Mouse (Mus musculus): ENCODE measurements around the gene Tmem147. TPM values are rescaled to one million over a fixed set of nuclear protein-coding genes. Genes with fewer than 3 reads are reported as not detected.

The Tmem147 gene
- polyA plus RNA-seq, 1 experiment from 2014 or later = 215 TPM

- Histone ChIP-seq H3K9ac (ENCODE audit: low read length) (no peak overlapping the region), H3K27me3 (ENCODE audit: control insufficient read depth, insufficient read depth, low read length) (no peaks in the 10 kb centered on the region), H3K27ac (ENCODE audit: low read length) (no peak overlapping the region), H3K4me3 (replicated peaks; ENCODE audit: low read length) (no peak overlapping the region), H3K36me3 (ENCODE audit: control insufficient read depth, insufficient read depth, low read length) (no peaks in the 10 kb centered on the region), H3K4me2 (ENCODE audit: low read depth, low read length) (no peak overlapping the region), H3K4me1 (ENCODE audit: control insufficient read depth, insufficient read depth, low read length) (no peaks in the 10 kb centered on the region), H3K9me3 (replicated peaks; ENCODE audit: control insufficient read depth, low read length) (no peaks in the 10 kb centered on the region; the same call in 1 of the 2 replicates)
- WGBS = 52% methylated on average over 5 of the region's 5 CpGs
- no peak for ATAC-seq (ENCODE audit: insufficient read depth, low FRiP score)
These were observed 50.9 kb downstream of the Tmem147 start for GRCm38 (mm10) chr7:30678263-30678975.

Other genes with a start within 250 kb of the Tmem147 start
- gene Prodh2, start 235.9 kb downstream of the Tmem147 start, polyA plus RNA-seq (2015; fragmentation: Nextera tagmentation; extraction: Ambion mirVana) = 3.6 and 4.0 TPM in 2 replicates
- gene Arhgap33, start 194.5 kb downstream of the Tmem147 start, polyA plus RNA-seq (2015; fragmentation: Nextera tagmentation; extraction: Ambion mirVana) = 5.6 and 5.7 TPM in 2 replicates
- 69.8 and 72.4 TPM in 2 replicates for gene Hspb6, start 177.4 kb downstream of the Tmem147 start, polyA plus RNA-seq (2015; fragmentation: Nextera tagmentation; extraction: Ambion mirVana)
- gene Proser3, start 177.2 kb downstream of the Tmem147 start, polyA plus RNA-seq (2015; fragmentation: Nextera tagmentation; extraction: Ambion mirVana) = 10.3 and 12.6 TPM in 2 replicates
- 53.8 and 58.5 TPM in 2 replicates for gene Lin37, start 169.7 kb downstream of the Tmem147 start, polyA plus RNA-seq (2015; fragmentation: Nextera tagmentation; extraction: Ambion mirVana)
- 73.4 and 80.7 TPM in 2 replicates for gene U2af1l4, start 166.2 kb downstream of the Tmem147 start, polyA plus RNA-seq (2015; fragmentation: Nextera tagmentation; extraction: Ambion mirVana)
- 12.6 and 14.6 TPM in 2 replicates for gene Gm49396, start 166.2 kb downstream of the Tmem147 start, polyA plus RNA-seq (2015; fragmentation: Nextera tagmentation; extraction: Ambion mirVana)
- gene Psenen, start 165.9 kb downstream of the Tmem147 start, polyA plus RNA-seq (2015; fragmentation: Nextera tagmentation; extraction: Ambion mirVana) = 137 and 156 TPM in 2 replicates
- 3.6 and 4.1 TPM in 2 replicates for gene Igflr1, start 164.1 kb downstream of the Tmem147 start, polyA plus RNA-seq (2015; fragmentation: Nextera tagmentation; extraction: Ambion mirVana)
- gene Kmt2b, start 140.8 kb downstream of the Tmem147 start, polyA plus RNA-seq (2015; fragmentation: Nextera tagmentation; extraction: Ambion mirVana) = 6.5 and 7.9 TPM in 2 replicates
- 1.3 and 1.4 TPM in 2 replicates for gene Zbtb32, start 130.6 kb downstream of the Tmem147 start, polyA plus RNA-seq (2015; fragmentation: Nextera tagmentation; extraction: Ambion mirVana)
- 4.7 and 9.5 TPM in 2 replicates for gene Upk1a, start 116.7 kb downstream of the Tmem147 start, polyA plus RNA-seq (2015; fragmentation: Nextera tagmentation; extraction: Ambion mirVana)
- gene Cox6b1, start 103.4 kb downstream of the Tmem147 start, polyA plus RNA-seq (2015; fragmentation: Nextera tagmentation; extraction: Ambion mirVana) = 1,000 and 1,051 TPM in 2 replicates
- gene Etv2, start 93.7 kb downstream of the Tmem147 start, polyA plus RNA-seq (2015; fragmentation: Nextera tagmentation; extraction: Ambion mirVana) = 0.13 TPM in 1 of 2 replicates, not detected in the other
- gene Rbm42, start 79.2 kb downstream of the Tmem147 start, polyA plus RNA-seq (2015; fragmentation: Nextera tagmentation; extraction: Ambion mirVana) = 78.5 and 83.7 TPM in 2 replicates
- gene Haus5, start 64.5 kb downstream of the Tmem147 start, polyA plus RNA-seq (2015; fragmentation: Nextera tagmentation; extraction: Ambion mirVana) = 36.9 and 41.7 TPM in 2 replicates
- gene Pmis2, start 57.9 kb downstream of the Tmem147 start, polyA plus RNA-seq (2015; fragmentation: Nextera tagmentation; extraction: Ambion mirVana) = not detected in 2 replicates
- 5.5 and 6.2 TPM in 2 replicates for gene 2200002J24Rik, start 30.6 kb downstream of the Tmem147 start, polyA plus RNA-seq (2015; fragmentation: Nextera tagmentation; extraction: Ambion mirVana)
- gene Atp4a, start 17.3 kb downstream of the Tmem147 start, polyA plus RNA-seq (2015; fragmentation: Nextera tagmentation; extraction: Ambion mirVana) = 22.3 and 44.6 TPM in 2 replicates
- gene Gapdhs, start 14.1 kb upstream of the Tmem147 start, polyA plus RNA-seq (2015; fragmentation: Nextera tagmentation; extraction: Ambion mirVana) = 0.28 and 0.40 TPM in 2 replicates
- gene Sbsn, start 21.9 kb upstream of the Tmem147 start, polyA plus RNA-seq (2015; fragmentation: Nextera tagmentation; extraction: Ambion mirVana) = 62.5 and 98.8 TPM in 2 replicates
- 391 and 628 TPM in 2 replicates for gene Dmkn, start 34.2 kb upstream of the Tmem147 start, polyA plus RNA-seq (2015; fragmentation: Nextera tagmentation; extraction: Ambion mirVana)
- 767 and 1,136 TPM in 2 replicates for gene Krtdap, start 58.4 kb upstream of the Tmem147 start, polyA plus RNA-seq (2015; fragmentation: Nextera tagmentation; extraction: Ambion mirVana)
- 8.2 and 11.6 TPM in 2 replicates for gene Ffar2, start 94.2 kb upstream of the Tmem147 start, polyA plus RNA-seq (2015; fragmentation: Nextera tagmentation; extraction: Ambion mirVana)
- gene Ffar3, start 126.6 kb upstream of the Tmem147 start, polyA plus RNA-seq (2015; fragmentation: Nextera tagmentation; extraction: Ambion mirVana) = 0.44 and 0.47 TPM in 2 replicates
- gene Ffar1, start 132.0 kb upstream of the Tmem147 start, polyA plus RNA-seq (2015; fragmentation: Nextera tagmentation; extraction: Ambion mirVana) = 0.17 TPM in 2 replicates
- 0.08 and 0.29 TPM in 2 replicates for gene Cd22, start 150.8 kb upstream of the Tmem147 start, polyA plus RNA-seq (2015; fragmentation: Nextera tagmentation; extraction: Ambion mirVana)
- 0.35 and 0.45 TPM in 2 replicates for gene Mag, start 185.3 kb upstream of the Tmem147 start, polyA plus RNA-seq (2015; fragmentation: Nextera tagmentation; extraction: Ambion mirVana)
- gene Hamp2, start 195.1 kb upstream of the Tmem147 start, polyA plus RNA-seq (2015; fragmentation: Nextera tagmentation; extraction: Ambion mirVana) = not detected in 2 replicates
- gene Hamp, start 214.5 kb upstream of the Tmem147 start, polyA plus RNA-seq (2015; fragmentation: Nextera tagmentation; extraction: Ambion mirVana) = 0.90 and 1.1 TPM in 2 replicates
- 12.8 and 16.0 TPM in 2 replicates for gene Usf2, start 227.3 kb upstream of the Tmem147 start, polyA plus RNA-seq (2015; fragmentation: Nextera tagmentation; extraction: Ambion mirVana)
- 99.6 and 107 TPM in 2 replicates for gene Lsr, start 243.9 kb upstream of the Tmem147 start, polyA plus RNA-seq (2015; fragmentation: Nextera tagmentation; extraction: Ambion mirVana)
- gene Fam187b, start 244.2 kb upstream of the Tmem147 start, polyA plus RNA-seq (2015; fragmentation: Nextera tagmentation; extraction: Ambion mirVana) = 8.8 and 10.0 TPM in 2 replicates

Measured in stomach, embryonic 16.5 days (tissue).